Mouse (Mus musculus): ENCODE measurements around the gene Bud13. TPM values are rescaled to one million over a fixed set of nuclear protein-coding genes. Genes with fewer than 3 reads are reported as not detected.

The Bud13 gene
- total and polyA plus RNA-seq, 3 experiments, result 13.9 to 26.3 TPM; not detected in 1

GRCm38 (mm10) chr9:46328572-46329249, 45.9 kb downstream of the Bud13 start:
- H3K79me2 ChIP-seq (ENCODE audit: control insufficient read depth, insufficient read depth, low read length, poor library complexity), result no peaks in the 10 kb centered on the region
- DNase-seq (ENCODE audit: low read depth, low spot score), result no peak
- H3K4me3 ChIP-seq (ENCODE audit: control insufficient read depth in 1 of 2, insufficient read depth in 1 of 2, low read depth in 2 of 2, low read length in 2 of 2), result no peak overlapping the region
- H3K27me3 ChIP-seq (ENCODE audit: control insufficient read depth in 1 of 2, insufficient read depth in 2 of 2, low read length in 2 of 2), result peaks cover 10 to 16% of the 10 kb centered on the region in 2 experiments; a peak in 3 of 4 replicates
- no peak overlapping the region for H3K9ac ChIP-seq (ENCODE audit: control insufficient read depth, low read depth, low read length, poor library complexity, severe bottlenecking)
- H3K4me1 ChIP-seq (ENCODE audit: control insufficient read depth in 1 of 2, insufficient read depth in 2 of 2, low read length in 2 of 2), result no peaks in the 10 kb centered on the region
- H3K27ac ChIP-seq (ENCODE audit: control insufficient read depth, low read depth, low read length), result no peak overlapping the region
- H3K36me3 ChIP-seq (ENCODE audit: control insufficient read depth in 1 of 2, insufficient read depth in 2 of 2, low read length in 2 of 2), result no peaks in the 10 kb centered on the region
- TF ChIP-seq POLR2AphosphoS2 (IDR thresholded peaks at IDR 0.05; ENCODE audit: low read length) (no peak), ZKSCAN1 (IDR thresholded peaks at IDR 0.05; ENCODE audit: low read depth, low read length) (no peak), TCF12 (IDR thresholded peaks at IDR 0.05; ENCODE audit: low read depth, low read length) (no peak), MAZ (IDR thresholded peaks at IDR 0.05; ENCODE audit: low read depth, low read length) (no peak), USF1 (IDR thresholded peaks at IDR 0.05; ENCODE audit: low read depth, low read length) (no peak), SIN3A (IDR thresholded peaks at IDR 0.05; ENCODE audit: low read length) (no peak), ELF1 (IDR thresholded peaks at IDR 0.05; ENCODE audit: low read depth, low read length) (no peak), ZMIZ1 (IDR thresholded peaks at IDR 0.05; ENCODE audit: low read depth, low read length) (no peak), MYC (IDR thresholded peaks at IDR 0.05; ENCODE audit: low read depth, low read length) (no peak), MEF2A (IDR thresholded peaks at IDR 0.05; ENCODE audit: extremely low read depth, insufficient replicate concordance, low read depth, low read length, poor library complexity, severe bottlenecking) (no peak), ETS1 (IDR thresholded peaks at IDR 0.05; ENCODE audit: low read depth, low read length) (no peak), CHD1 (IDR thresholded peaks at IDR 0.05; ENCODE audit: low read depth, low read length) (no peak), MAFK (IDR thresholded peaks at IDR 0.05; ENCODE audit: borderline replicate concordance, low read depth, low read length) (no peak), MXI1 (IDR thresholded peaks at IDR 0.05; ENCODE audit: low read depth, low read length) (no peak), POLR2AphosphoS5 (IDR thresholded peaks at IDR 0.05; ENCODE audit: borderline replicate concordance, low read depth, low read length) (no peak), CTCF (IDR thresholded peaks at IDR 0.05 in 2 of 3, conservative IDR thresholded peaks at IDR 0.05 in 1 of 3; ENCODE audit: control insufficient read depth in 1 of 3, insufficient read depth in 1 of 3, low read depth in 2 of 3, low read length in 3 of 3, poor library complexity in 1 of 3, severe bottlenecking in 1 of 3) (no peak), TAL1 (IDR thresholded peaks at IDR 0.05; ENCODE audit: low read length) (no peak), HCFC1 (IDR thresholded peaks at IDR 0.05; ENCODE audit: low read depth, low read length) (no peak), MYB (IDR thresholded peaks at IDR 0.05; ENCODE audit: low read depth, low read length) (no peak), TBP (IDR thresholded peaks at IDR 0.05; ENCODE audit: low read depth, low read length) (no peak)
- H3K9me3 ChIP-seq (replicated peaks; ENCODE audit: insufficient read depth, low read length), result no peaks in the 10 kb centered on the region

GRCm38 (mm10) chr9:46329250-46329648, 46.4 kb downstream of the Bud13 start:
- Histone ChIP-seq H3K9ac (ENCODE audit: control insufficient read depth, low read depth, low read length, poor library complexity, severe bottlenecking) (no peak overlapping the region), H3K4me3 (ENCODE audit: control insufficient read depth in 1 of 2, insufficient read depth in 1 of 2, low read depth in 2 of 2, low read length in 2 of 2) (no peak overlapping the region)
- DNase-seq (ENCODE audit: low read depth, low spot score), result no peak

More at GRCm38 (mm10) chr9:46329250-46329648, 46.4 kb downstream of the Bud13 start:
- H3K27me3 ChIP-seq (ENCODE audit: control insufficient read depth in 1 of 2, insufficient read depth in 2 of 2, low read length in 2 of 2), result peaks cover 6 to 12% of the 10 kb centered on the region in 2 experiments; a peak in 3 of 4 replicates
- no peaks in the 10 kb centered on the region for H3K9me3 ChIP-seq (replicated peaks; ENCODE audit: insufficient read depth, low read length)
- no peaks in the 10 kb centered on the region for H3K4me1 ChIP-seq (ENCODE audit: control insufficient read depth in 1 of 2, insufficient read depth in 2 of 2, low read length in 2 of 2)
- no peak overlapping the region for H3K27ac ChIP-seq (ENCODE audit: control insufficient read depth, low read depth, low read length)
- TF ChIP-seq ETS1 (IDR thresholded peaks at IDR 0.05; ENCODE audit: low read depth, low read length), result no peak
- no peak for TF ChIP-seq USF2 (IDR thresholded peaks at IDR 0.05; ENCODE audit: borderline replicate concordance in 1 of 2, insufficient read depth in 1 of 2, low read depth in 1 of 2, low read length in 2 of 2)
- no peak for TF ChIP-seq EP300 (IDR thresholded peaks at IDR 0.05; ENCODE audit: low read depth in 1 of 2, low read length in 2 of 2)
- TF ChIP-seq ELF1 (IDR thresholded peaks at IDR 0.05; ENCODE audit: low read depth, low read length), result no peak
- no peak for TF ChIP-seq JUND (IDR thresholded peaks at IDR 0.05; ENCODE audit: low read depth, low read length)
- TF ChIP-seq TBP (IDR thresholded peaks at IDR 0.05; ENCODE audit: low read depth, low read length), result no peak
- TF ChIP-seq MAFK (IDR thresholded peaks at IDR 0.05; ENCODE audit: borderline replicate concordance, low read depth, low read length), result no peak
- H3K36me3 ChIP-seq (ENCODE audit: control insufficient read depth in 1 of 2, insufficient read depth in 2 of 2, low read length in 2 of 2), result no peaks in the 10 kb centered on the region
- H3K79me2 ChIP-seq (ENCODE audit: control insufficient read depth, insufficient read depth, low read length, poor library complexity), result no peaks in the 10 kb centered on the region

All from MEL (cell line).